Mouse (Mus musculus): ENCODE data around the gene Sdc4.

Sdc4 gene

DNA sequence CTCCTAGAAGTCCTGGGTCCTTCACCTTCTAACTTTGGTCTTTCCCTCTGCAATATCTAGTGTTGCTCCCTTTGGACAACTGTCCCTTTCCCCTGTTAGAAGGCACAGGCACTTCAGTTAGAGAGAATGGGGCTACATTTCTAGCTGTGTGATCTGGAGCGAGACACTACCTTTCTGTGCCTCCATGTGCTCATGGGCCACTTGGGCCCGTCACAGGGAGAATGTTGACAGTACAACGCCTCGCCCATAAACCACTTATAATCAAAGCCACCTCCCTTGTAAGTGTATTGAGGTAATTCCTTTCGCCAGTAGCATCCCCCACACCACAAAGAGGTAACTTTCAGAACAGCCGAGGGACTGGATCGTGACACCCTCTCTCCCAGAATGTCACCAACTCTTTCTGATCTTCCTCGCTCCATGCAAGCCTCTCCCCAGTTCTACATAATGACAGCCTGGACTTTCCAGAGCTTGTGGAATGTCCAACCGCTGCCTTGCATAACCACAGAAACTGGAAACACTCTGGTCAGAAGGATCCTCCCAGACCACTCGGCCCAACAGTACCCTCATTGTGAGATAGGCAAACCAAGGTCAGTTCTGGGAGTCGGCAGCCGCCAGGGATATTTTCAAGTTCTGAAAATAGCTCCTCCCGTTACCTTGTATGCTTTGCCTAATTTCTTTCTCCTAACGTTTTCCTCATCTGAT is 5.8 kb upstream of the Sdc4 start:
- in situ Hi-C loops (cut with MboI, MseI) = no loop called here

DNA sequence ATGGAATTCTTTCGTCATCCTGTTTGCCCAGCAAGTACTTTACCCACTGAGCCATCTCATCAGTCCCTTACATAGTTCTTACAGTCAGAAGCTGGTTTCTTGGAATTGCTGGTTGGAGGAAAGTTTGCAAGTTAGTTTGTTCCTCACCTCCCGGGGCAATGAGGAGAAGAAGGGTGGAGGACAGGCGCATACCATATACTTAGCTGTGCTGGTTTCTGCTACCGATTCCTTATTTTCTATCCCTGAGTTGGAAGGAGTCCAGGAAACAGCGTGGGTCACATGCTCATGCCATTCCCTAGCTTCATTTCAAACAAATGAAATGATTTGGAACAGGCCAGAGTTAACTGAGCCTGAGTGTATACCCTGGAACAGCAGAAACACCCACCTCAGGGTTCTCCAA is 5.2 kb upstream of the Sdc4 start:
- in situ Hi-C loops (cut with MboI, MseI) = no loop called here

DNA sequence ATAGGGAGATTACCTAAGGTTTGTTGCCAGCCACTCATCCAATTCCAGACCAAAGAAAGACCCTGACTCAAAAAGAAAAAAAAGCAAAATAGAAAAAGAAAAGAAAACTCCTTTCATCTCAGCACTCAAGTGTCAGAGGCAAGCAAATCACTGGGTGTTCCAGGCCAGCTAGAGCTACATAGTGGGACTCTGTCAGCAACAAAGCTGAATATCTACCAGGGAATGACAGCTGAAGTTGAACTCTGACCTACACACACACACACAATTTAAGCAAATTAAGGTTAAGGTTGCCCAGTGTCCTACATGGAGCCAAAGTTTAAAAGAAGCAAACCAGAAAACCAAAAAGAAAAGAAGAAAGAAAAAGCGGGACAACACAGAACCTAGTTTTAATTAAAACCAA is 4.5 kb upstream of the Sdc4 start:
- in situ Hi-C loops (cut with MboI, MseI) = no loop called here

DNA sequence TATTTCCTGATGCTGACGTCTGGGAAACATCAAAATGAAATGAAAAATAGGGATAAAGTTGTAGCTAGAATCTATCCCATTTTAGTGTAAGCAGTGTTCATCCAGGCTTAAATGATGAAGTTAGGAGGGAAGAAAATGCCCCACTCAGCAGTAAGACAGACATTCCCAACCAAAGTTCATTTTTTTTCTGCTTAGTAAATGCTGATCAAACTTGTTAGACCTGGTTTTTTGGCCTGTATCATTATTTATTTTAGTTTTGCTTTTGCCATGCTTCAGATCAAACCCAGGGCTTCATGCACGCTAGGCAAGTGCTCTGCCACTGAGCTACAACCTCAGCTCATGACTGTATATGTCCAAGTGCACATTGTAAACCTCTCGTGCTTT is 2.4 kb upstream of the Sdc4 start:
- in situ Hi-C loops (cut with MboI, MseI) = no loop called here

DNA sequence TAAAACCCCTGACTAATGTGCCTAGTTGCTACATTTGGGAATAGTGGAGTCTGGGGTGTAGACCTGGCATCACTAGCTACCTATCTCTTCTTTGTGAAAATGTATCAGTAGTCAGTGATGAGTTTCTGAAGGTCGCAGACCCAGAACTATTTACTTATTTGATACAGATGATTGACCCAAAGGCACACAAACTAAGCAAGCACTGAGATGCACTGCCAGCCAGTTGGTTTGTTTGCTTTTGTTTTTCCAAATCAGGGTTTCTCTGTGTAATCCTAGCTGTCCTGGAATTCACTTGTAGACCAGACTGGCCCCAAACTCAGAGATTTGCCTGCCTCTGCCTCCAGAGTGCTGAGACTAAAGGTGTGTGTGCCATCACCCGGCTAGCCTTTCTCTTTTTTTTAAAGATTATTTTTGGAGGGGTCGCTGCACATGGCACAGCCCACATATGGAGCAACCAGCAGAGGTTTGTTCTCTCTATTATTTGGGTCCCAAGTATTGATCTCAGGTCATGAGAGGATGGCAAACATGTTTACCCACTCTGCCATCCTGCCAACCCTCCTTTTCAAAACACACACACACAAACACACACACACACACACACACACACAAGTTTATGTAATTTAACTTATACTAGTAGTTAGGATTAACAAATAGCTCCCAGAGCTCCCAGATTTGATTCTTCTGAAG is 1.9 kb upstream of the Sdc4 start:
- in situ Hi-C loops (cut with MboI, MseI) = no loop called here

DNA sequence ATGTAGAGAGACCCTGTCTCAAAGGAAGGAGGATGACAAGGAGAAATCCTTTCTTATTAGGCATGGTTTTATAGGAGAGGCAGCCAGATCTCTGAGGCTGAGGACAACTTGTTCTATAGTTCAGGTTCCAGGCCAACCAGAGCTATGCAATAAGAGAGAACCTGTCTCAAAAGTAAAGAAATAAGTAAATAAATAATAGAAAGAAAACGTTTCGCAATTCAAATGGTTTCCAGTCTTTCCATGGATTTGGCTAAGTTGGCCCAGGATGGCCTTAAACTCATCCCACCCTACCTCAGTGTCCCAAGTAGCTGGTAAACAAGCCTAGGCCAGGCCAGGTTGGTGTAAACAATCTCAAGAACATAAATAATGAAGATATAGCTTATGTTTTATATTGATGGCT is 1.0 kb upstream of the Sdc4 start:
- in situ Hi-C loops (cut with MboI, MseI) = no loop called here

DNA sequence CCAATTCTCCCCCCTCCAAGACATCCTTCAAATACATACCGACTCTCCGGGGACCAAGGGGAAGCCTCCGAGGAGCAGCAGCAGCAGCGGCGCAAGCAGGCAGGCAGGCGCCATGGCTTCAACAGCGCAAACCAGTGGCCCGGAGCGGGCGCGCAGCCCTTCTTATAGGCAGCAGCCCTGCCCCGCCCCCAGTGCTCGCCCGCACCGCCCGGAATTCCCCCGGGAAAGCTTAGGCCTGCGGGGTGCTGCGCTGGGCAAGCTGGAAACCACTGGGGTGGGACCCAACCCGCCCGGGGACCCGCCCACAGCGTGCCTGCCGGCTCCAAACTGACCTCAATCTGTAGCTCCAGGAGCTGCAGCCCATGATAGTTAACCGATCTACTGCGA is 643 bp downstream of the Sdc4 start:
- in situ Hi-C loops (cut with MboI, MseI) = no loop called here

DNA sequence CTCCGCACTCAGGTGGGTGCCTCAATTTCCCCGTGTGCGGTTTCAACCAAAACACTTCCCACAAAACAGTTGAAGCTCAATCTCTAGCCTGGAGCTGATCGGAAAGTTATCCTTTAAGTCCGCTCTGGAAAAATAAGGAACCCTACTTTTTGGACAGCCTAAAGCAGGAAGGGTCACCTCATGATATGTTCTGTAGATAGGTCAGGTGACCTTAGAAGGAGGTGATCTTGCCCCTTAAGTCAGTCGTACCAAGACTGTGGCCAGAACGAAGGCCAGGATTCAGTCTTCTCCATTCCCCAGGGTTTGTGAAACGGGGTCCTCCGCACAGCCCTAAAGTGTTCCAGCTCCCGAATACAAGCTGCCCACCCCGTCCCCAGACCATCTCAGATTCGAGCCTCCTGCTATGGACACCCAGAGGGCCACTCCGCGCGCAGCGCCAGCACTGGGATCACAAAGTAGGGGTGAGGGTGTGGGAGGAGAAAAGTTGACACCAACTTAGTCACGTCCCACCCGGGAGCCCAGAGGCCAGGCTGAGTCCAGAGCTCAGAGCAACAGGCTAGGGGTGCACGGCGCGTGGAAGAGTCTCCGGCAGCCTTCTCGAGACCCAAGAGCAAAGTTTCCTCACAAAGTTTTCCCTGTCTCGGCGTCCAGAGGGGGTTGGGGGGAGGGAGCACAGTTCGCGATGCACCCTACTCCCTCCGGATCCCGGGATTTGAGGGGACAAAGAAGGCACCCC is 1.2 kb downstream of the Sdc4 start:
- in situ Hi-C loops (cut with MboI, MseI) = no loop called here

DNA sequence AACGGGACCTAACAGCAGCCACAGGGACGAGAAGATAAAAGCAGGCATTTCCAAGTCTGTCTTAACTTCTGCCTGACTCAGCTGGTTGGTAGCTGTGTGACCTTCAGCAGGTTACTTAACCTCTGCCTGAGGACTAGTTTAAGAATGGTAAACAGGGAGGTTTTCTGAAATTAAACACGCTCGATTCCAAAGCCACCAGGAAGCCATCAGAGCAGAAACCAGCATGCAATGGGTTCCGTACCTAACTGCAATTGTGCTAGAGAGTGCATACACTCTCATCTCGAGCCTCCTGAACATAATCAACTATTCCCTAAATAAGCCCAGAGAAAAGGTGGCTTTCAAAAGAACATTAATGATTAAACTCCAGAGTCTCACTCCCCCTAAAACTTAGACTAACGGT is 2.0 kb downstream of the Sdc4 start:
- in situ Hi-C loops (cut with MboI, MseI) = no loop called here

DNA sequence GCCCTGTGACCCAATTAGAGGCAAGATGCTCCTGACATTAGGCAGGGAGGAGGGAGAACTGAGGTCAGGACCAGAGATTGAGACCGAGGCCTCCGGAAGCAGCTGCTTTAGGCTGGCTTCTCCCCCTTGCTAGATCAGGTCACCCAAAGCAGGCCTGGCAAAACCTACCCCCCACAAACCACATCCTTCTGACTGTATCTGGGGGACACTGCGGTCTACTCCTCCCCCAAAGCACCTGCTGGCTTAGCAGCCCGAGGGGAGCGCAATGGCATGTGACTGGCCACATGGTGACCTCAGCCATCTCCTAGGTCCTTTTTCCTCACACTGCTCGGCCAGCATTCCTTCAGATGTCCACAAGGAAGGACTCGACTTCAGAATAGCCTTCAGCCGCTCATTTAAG is 2.5 kb downstream of the Sdc4 start:
- in situ Hi-C loops (cut with MboI, MseI) = no loop called here

DNA sequence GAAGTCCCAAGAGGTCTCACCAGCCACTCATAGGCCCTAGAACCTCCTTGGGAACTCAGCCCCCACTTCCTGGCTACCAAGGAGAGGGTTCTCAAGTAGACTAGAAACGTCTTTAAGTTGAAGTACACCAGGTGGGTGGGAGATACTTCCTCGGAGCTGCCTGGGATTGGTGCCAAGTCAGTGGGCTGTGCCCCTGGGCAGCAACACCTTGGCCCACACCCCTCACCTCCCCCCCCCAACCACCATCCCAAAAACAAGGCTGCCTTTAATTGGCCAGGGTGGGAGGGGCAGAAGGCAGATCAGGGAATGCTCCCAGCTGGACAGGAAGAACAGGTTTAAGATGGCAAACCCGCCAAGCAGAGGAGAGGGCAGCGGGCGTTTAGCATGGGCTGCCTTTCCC is 3.4 kb downstream of the Sdc4 start:
- in situ Hi-C loops (cut with MboI, MseI) = no loop called here

DNA sequence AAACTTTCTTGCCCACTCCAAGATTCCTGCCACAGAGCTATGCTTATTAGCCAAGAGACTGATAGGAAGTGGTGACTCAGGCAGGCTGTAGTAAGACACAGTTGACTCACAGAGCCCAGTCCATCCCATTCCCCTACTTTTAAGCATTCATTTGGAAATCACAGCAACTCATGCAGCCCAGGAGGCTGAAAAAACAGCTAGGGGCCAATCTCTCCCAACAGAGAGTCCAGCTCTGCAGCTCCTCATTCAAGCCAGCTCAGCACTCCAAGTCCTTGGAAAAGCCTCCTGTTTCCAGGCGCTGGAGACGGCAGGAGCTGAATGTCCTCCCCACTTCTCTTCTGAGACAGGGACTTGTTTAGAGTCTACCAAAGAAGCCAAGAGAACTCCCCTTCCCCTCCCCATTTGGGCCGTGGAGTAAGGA is 4.7 kb downstream of the Sdc4 start:
- in situ Hi-C loops (cut with MboI, MseI) = no loop called here

DNA sequence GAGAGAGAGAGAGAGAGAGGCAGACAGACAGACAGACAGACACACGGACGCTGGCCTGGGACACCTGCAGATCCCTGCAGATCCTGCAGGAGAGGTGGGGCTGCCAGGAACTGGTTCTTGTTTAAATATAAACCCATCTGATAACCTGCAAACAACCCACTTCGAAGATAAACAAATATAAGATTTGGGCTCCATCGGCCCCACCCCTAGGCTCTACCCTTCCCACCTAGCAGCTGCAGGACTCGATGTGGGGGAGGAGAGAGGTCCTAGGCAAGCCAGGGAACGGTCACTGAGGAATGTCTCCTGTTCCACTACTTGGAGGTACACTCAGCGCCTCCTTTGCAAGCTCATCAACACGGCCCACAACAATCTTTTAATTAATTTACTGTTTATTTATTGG is 5.4 kb downstream of the Sdc4 start:
- in situ Hi-C loops (cut with MboI, MseI) = no loop called here

DNA sequence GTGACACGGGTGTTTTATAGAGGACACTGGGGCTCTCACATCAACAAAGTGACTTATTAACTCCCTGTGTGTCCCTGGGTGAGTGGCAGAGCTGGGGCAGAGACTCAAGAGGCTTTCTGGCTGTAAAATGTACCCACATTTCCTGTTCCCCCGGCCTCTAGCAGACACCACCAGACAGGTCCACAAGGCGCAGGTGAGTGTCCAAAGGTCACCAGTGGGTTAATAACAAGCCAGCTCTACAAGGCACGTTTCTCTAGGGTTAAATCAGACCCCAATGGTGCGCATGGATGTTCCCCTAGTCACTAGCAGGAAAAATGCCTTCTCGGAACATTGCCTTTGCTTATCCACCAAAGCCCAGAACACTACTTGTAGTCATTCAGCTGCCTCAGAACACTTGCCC is 6.0 kb downstream of the Sdc4 start:
- in situ Hi-C loops (cut with MboI, MseI) = no loop called here

DNA sequence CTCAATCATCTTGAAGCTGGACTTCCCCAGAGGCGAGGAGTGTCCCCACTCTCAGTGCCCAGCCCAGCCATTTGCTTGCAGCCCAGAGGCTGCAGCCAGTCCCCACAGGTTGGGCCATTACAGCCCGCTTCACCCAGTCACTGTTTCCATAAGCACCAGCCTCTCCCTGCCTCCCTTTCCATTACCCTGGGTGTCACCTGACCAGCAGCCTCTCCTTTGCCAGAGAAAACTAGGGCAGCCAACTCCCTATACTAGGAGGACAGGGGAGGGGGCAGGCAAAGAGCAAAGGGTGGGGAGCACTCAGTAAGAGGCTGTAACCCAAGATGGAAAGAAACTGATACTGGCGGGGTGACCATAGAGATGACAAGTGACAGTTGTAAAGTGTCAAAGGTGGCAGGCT is 6.7 kb downstream of the Sdc4 start:
- in situ Hi-C loops (cut with MboI, MseI) = no loop called here

DNA sequence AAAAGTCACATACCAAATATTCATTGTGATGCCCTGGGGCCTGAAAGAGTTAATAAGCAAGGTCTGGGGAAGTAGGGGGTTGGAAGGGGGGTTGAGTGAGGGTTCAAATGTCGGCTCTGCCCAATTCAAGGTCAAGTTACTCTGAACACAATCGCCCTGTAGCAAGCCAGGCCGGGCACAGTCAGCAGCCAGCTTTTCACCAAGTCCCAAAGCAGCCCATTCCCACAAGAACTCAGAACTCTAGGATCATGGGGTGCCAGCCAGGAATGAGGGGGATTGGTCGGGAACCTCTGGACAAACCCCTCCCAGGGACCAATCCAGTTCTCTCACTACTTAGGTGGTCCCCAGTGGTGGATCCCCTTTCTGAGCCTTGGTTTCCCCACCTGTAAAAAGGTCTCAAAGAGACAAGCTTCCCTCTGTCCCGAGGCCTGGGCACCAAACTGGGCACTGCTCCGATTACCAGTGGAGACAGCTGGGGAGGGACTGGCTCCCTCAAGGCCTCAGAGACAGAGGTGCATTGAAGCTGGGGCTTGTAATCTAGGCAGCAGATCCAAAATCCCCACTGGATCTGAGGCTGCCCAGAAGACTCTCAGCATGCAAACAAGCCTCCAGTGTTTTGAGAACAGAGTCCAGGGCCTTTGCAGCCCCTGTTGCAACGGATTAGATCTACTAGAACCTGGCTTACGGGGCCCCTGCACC is 7.3 kb downstream of the Sdc4 start:
- in situ Hi-C loops (cut with MboI, MseI) = no loop called here

DNA sequence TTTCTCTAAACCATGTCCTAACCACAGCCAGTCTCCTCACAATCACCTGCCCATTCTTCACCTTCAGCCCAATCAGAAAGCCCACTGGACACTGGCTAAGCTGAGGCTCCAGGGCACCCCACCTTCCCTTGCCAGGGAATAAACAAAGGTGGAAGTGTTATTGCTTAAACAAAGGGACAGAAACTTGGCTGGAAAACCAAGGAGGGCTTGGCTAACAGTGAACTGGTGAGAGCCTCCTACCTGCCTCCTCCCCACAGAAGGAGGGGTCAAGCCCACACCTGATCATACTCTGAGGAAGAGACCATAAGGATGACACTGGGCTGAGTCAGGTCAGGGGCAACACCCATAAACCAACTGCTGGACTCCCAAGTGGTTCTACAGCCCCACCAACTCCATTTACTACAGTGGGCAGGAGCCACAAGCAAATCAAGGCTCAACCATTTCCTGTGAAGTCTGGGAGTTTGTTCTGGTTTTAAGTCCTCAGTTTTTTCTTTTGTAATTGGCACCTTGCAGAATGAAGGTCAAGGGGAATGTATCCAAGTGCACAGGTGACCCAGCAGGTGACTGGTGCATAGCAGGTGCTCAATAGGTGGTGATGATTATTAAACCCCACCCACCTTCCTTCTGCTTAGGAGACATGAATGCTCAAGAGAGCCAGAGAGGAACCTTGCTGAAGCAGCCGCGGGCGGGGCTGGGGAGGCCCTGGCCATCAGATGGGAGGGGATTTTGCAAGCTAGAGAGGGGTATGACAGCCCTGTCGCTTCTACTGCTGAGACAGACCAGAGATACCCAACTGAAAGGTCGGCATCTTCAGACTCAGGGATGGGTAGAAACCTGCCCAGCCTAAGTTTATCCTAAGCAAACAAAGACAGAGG is 8.2 kb downstream of the Sdc4 start:
- in situ Hi-C loops (cut with MboI, MseI) = no loop called here

DNA sequence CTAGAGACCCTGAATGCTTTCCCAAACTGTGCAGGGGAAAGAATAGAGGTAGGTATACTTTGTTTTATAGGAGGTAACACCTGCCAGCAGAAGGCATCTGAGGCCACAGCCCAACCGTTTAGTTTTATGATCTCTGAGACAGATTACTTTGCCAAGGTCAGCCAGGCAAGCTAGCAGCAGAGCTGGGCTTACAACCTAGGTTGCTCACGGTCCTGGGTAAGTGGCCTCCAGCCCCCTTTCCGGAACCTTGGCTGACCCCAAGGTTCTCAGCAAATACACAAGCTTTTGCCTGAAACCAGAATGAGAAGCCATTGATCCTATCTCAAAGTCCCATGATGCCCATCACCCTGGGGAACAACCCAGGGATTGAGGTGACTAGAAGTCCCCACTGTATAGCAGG is 9.0 kb downstream of the Sdc4 start:
- in situ Hi-C loops (cut with MboI, MseI) = no loop called here

DNA sequence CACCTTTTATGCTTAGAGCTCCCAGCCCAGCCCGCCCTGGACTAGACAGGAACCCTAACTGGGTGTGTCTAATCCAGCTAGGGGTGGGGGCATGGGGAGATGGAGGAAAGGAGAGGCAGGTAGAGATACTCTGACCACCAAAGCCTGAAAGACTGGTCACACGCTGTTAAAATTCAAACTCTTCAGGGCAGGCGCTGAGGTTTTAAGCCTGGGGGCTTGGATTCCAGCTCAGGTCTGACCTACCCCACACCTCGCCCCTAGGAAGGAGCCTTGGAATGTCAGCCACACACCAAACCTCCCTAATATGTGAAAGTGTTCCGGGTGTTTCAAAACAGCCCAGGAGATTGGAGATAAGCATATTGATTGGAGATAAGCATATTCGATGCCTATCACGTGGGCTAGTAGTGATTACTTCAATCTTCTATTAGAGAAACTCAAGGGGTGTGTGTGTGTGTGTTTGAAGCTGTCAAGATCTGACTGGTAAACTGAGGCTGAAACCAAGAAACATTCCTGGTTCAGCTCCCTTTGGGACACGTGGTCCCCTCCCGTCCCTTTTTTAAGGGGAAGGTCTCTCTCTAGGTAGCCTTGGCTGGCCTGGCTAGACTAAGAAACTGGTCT is 10.3 kb downstream of the Sdc4 start:
- in situ Hi-C loops (cut with MboI, MseI) = no loop called here

DNA sequence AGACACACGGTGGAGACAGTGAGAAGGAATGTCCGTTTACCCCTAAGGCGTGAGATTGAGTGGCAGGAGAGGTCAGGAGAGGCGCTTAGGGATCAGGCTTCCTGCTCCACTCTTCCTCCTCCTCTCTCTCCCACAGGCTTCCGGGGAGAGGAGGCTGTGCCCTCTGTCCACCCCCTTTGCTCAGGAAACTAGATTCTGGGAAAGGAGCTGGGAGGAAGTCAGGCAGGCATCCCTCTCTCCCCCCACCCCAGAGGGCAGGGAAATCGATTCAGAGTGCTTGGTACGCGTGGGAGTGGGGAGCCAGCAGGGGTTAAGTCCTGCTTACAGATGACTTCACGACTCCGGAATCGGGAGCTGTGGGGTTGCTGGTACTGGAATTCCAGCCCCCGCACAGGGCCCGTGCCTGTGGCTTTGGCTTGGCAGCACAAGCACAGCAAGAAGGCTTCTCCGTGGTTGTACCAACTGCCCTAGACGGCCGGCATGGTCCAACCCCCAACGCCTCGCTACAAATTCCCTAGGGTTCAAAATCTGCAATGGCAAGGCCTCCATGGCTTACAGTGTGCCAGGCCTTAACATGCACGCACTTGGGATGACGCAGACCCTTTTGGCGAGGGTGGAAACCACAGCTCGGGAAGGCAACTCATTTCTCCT is 11.0 kb downstream of the Sdc4 start:
- in situ Hi-C loops (cut with MboI, MseI) = no loop called here

All from T-helper 1 cell (primary cell).